Mouse (Mus musculus) midbrain, embryonic 11.5 days (tissue): ENCODE data around the gene Gtpbp1. TPM values are rescaled to one million over a fixed set of nuclear protein-coding genes. Genes with fewer than 3 reads are reported as not detected.

ENCODE experiments used
- ATAC-seq: fragments of 200-750 bp; cut with Nextera tagmentation; 2 replicates; pipeline ENCODE4 v1.8.0; 2017; ENCODE audit warnings: moderate TSS enrichment, moderate library complexity; ENCODE audit not compliant: low FRiP score
- DNase-seq: peaks from one replicate; pipeline ENCODE4 v3.0.0; 2015; ENCODE audit warnings: low spot score; ENCODE audit errors: missing footprints
- H3K27ac ChIP-seq: fragments of 300-500 bp; sonication (generic); 2 replicates; pipeline ENCODE4 v1.5.1; 2014; ENCODE audit warnings: low read depth, low read length
- H3K27me3 ChIP-seq: fragments of 300-500 bp; sonication (generic); 2 replicates; pipeline ENCODE4 v1.6.1; 2014; ENCODE audit warnings: mild to moderate bottlenecking, low read length, moderate library complexity, mixed read lengths; ENCODE audit not compliant: control insufficient read depth, insufficient read depth
- H3K36me3 ChIP-seq: fragments of 300-500 bp; sonication (generic); 2 replicates; pipeline ENCODE4 v1.6.1; 2014; ENCODE audit warnings: mild to moderate bottlenecking, low read length, moderate library complexity, mixed read lengths; ENCODE audit not compliant: control insufficient read depth, insufficient read depth
- H3K4me1 ChIP-seq: fragments of 300-500 bp; sonication (generic); 2 replicates; pipeline ENCODE4 v1.6.1; 2014; ENCODE audit warnings: low read length; ENCODE audit not compliant: control insufficient read depth, insufficient read depth
- H3K4me2 ChIP-seq: fragments of 300-500 bp; sonication (generic); 2 replicates; pipeline ENCODE4 v1.6.1; 2014; ENCODE audit warnings: mild to moderate bottlenecking, moderate library complexity
- H3K4me3 ChIP-seq: fragments of 300-500 bp; sonication (generic); 2 replicates; pipeline ENCODE4 v1.5.1; 2014; ENCODE audit warnings: low read depth, low read length
- H3K9ac ChIP-seq: fragments of 300-500 bp; sonication (generic); 2 replicates; pipeline ENCODE4 v1.6.1; 2014; ENCODE audit warnings: low read length
- H3K9me3 ChIP-seq: fragments of 300-500 bp; sonication (generic); 2 replicates; pipeline ENCODE4 v1.6.1; 2016; ENCODE audit warnings: low read length; ENCODE audit not compliant: control insufficient read depth
- WGBS: fragments of 180-500 bp; shearing (Covaris S2); extraction: QIAGEN DNeasy Blood & Tissue Kit; methylation state at CpG from one replicate; pipeline ENCODE4 v1.1.7; 2014; 5-methylcytosine and 5-hydroxymethylcytosine counted together
- polyA plus RNA-seq: library from polyadenylated mRNA; unstranded; fragments of >200 nt; fragmentation: Nextera tagmentation; extraction: Ambion mirVana; gene quantifications from 2 replicates; pipeline ENCODE4 v1.2.1, GENCODE M21; 2014

Gene Gtpbp1
- polyA plus RNA-seq, 1 experiment from 2014 or later: 37.5 TPM

GRCm38 (mm10) chr15:79741921-79742705 is 51.5 kb downstream of the Gtpbp1 start, which contains the start of gene Sun2:
TSS of gene Sun2 (minus strand) at chr15:79742536.
- Histone ChIP-seq H3K27ac (no peak within 1 kb of the TSS), H3K9ac (peak within 1 kb of the TSS; percentile 90), H3K27me3 (no peaks in the 10 kb centered on the region), H3K4me2 (peak within 1 kb of the TSS; percentile 93), H3K4me3 (peak within 1 kb of the TSS; percentile 98), H3K4me1 (peaks cover 11% of the 10 kb centered on the region), H3K36me3 (peaks cover 5% of the 10 kb centered on the region; the same call in 1 of the 2 replicates), H3K9me3 (no peaks in the 10 kb centered on the region)
- WGBS: 0% methylated on average over 73 of the region's 93 CpGs
- DNase-seq (peak; percentile 98), ATAC-seq (peak; percentile 91)

DNA sequence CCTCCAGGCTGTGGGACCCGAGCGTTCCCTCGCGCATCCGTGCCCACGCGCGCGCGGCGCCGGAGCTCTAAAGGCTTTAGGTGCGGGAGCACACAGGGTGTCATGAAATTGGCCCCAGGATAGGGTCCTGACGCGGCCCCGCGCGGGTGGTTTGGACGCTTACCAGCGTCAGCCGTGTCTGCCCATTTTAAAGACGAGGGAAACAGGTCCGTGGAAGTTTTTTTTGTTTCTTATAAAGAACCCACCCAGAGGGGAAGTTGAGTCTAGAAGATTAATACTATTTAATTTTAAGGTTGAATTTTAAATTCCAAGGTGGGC is 52.0 kb downstream of the Gtpbp1 start:
- no peak for ATAC-seq
- Histone ChIP-seq H3K4me3 (peak overlapping the region; percentile 98), H3K4me2 (peak overlapping the region; percentile 93), H3K27me3 (no peaks in the 10 kb centered on the region), H3K36me3 (peaks cover 5% of the 10 kb centered on the region; the same call in 1 of the 2 replicates), H3K9me3 (no peaks in the 10 kb centered on the region), H3K4me1 (peaks cover 11% of the 10 kb centered on the region), H3K27ac (no peak overlapping the region), H3K9ac (peak overlapping the region; percentile 90)
- DNase-seq: no peak
- under 1% methylated on average over 23 of the region's 23 CpGs for WGBS

DNA sequence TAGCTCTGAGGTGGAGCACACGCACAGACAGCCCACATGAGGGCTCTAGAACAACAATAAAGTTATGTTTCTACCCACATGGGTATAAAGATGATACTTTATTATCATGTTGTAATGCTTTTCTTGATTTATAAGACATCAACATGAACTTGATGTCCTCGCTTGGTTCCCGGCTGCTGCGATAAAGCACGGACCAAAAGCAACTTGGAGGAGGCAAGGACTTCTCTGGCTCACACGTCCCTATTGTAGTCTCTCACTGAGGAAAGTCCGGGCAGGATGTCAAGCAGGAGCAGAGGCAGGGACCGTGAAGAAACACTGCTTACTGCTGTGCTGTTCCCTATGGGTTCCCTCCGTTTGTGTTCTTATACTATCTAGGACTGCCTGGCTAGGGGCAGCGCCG is 53.4 kb downstream of the Gtpbp1 start:
- H3K9me3 ChIP-seq: no peaks in the 10 kb centered on the region
- H3K27ac ChIP-seq: no peak overlapping the region
- DNase-seq (peak; percentile 80), ATAC-seq (no peak)
- H3K4me3 ChIP-seq: no peak overlapping the region
- peaks cover under 1% of the 10 kb centered on the region; the same call in 1 of the 2 replicates for H3K36me3 ChIP-seq
- H3K4me2 ChIP-seq: no peak overlapping the region
- peaks cover 11% of the 10 kb centered on the region for H3K4me1 ChIP-seq
- H3K27me3 ChIP-seq: no peaks in the 10 kb centered on the region
- no peak overlapping the region for H3K9ac ChIP-seq
- 93% methylated on average over 11 of the region's 11 CpGs for WGBS

GRCm38 (mm10) chr15:79744742-79745141 is 54.1 kb downstream of the Gtpbp1 start:
- Histone ChIP-seq H3K9me3 (no peaks in the 10 kb centered on the region), H3K4me3 (no peak overlapping the region), H3K36me3 (no peaks in the 10 kb centered on the region), H3K9ac (no peak overlapping the region), H3K27me3 (no peaks in the 10 kb centered on the region), H3K27ac (no peak overlapping the region), H3K4me1 (peaks cover 11% of the 10 kb centered on the region), H3K4me2 (no peak overlapping the region)
- peak; percentile 69 for DNase-seq
- 82% methylated on average over 8 of the region's 8 CpGs for WGBS
- ATAC-seq: no peak

DNA sequence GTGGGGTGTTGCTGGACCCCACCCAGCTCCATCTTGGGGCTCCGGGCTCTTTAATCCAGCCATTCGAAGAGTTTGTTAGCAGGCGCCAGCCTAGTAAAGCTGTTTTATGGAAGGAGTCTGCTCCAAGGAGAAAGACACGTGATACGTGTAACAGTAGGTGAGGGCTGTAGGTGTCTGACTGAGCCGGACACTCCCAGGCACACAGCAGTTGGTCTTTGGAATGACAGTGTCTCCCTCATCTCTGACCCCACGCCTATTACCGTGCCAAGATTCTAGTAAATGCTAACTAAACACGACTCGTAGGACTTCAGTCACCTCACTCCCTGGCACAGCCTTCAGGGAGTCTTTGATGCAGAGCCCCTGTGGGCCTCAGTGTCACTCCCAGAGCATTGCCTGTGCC is 54.7 kb downstream of the Gtpbp1 start:
- no peak overlapping the region for H3K9ac ChIP-seq
- no peak overlapping the region for H3K4me3 ChIP-seq
- H3K27me3 ChIP-seq: no peaks in the 10 kb centered on the region
- H3K9me3 ChIP-seq: no peaks in the 10 kb centered on the region
- ATAC-seq (no peak), DNase-seq (peak; percentile 71)
- H3K27ac ChIP-seq: no peak overlapping the region
- H3K4me2 ChIP-seq: no peak overlapping the region
- no peaks in the 10 kb centered on the region for H3K36me3 ChIP-seq
- 88% methylated on average over 10 of the region's 10 CpGs for WGBS
- peaks cover 11% of the 10 kb centered on the region for H3K4me1 ChIP-seq

GRCm38 (mm10) chr15:79745883-79746282 is 55.2 kb downstream of the Gtpbp1 start:
- Histone ChIP-seq H3K36me3 (no peaks in the 10 kb centered on the region), H3K4me3 (no peak overlapping the region), H3K9me3 (no peaks in the 10 kb centered on the region), H3K27me3 (no peaks in the 10 kb centered on the region), H3K4me2 (no peak overlapping the region), H3K9ac (no peak overlapping the region), H3K4me1 (peaks cover 11% of the 10 kb centered on the region), H3K27ac (no peak overlapping the region)
- peak; percentile 6 for DNase-seq
- no peak for ATAC-seq
- 85% methylated on average over 5 of the region's 5 CpGs for WGBS

GRCm38 (mm10) chr15:79747998-79748397 is 57.4 kb downstream of the Gtpbp1 start:
- Histone ChIP-seq H3K4me2 (no peak overlapping the region), H3K27ac (no peak overlapping the region), H3K36me3 (no peaks in the 10 kb centered on the region), H3K4me3 (no peak overlapping the region), H3K9ac (no peak overlapping the region), H3K27me3 (no peaks in the 10 kb centered on the region), H3K4me1 (no peaks in the 10 kb centered on the region; the same call in 1 of the 2 replicates), H3K9me3 (no peaks in the 10 kb centered on the region)
- 59% methylated on average over 11 of the region's 11 CpGs for WGBS
- no peak for ATAC-seq
- peak; percentile 90 for DNase-seq

DNA sequence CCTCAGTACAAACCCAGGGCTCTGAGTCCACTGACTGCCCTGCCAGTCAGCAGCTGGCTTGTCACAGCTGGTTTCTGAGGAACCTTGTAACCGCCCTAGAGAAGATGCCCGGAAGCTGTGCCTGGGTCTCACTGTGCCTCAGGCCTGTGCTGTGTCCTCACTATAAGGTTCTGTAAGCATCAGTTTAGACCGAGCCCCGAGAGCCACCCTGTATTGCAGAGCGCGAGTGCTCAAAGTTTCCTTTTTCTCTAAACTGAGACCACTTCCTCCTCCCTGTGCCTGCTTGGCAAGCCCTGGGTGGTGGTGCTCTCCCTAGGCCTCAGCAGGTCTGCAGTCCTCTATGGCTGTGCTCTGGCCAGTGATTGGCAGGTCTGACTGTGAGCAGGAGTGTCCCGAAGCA is 58.5 kb downstream of the Gtpbp1 start:
- no peaks in the 10 kb centered on the region for H3K27me3 ChIP-seq
- H3K4me2 ChIP-seq: no peak overlapping the region
- no peak overlapping the region for H3K9ac ChIP-seq
- no peaks in the 10 kb centered on the region for H3K4me1 ChIP-seq
- no peak overlapping the region for H3K4me3 ChIP-seq
- peak; percentile 61 for DNase-seq
- ATAC-seq: no peak
- no peaks in the 10 kb centered on the region for H3K36me3 ChIP-seq
- H3K27ac ChIP-seq: no peak overlapping the region
- 96% methylated on average over 7 of the region's 7 CpGs for WGBS
- H3K9me3 ChIP-seq: no peaks in the 10 kb centered on the region

GRCm38 (mm10) chr15:79750266-79750665 is 59.6 kb downstream of the Gtpbp1 start:
- Histone ChIP-seq H3K36me3 (no peaks in the 10 kb centered on the region), H3K4me1 (no peaks in the 10 kb centered on the region), H3K4me3 (no peak overlapping the region), H3K4me2 (no peak overlapping the region), H3K9me3 (no peaks in the 10 kb centered on the region), H3K27ac (no peak overlapping the region), H3K27me3 (no peaks in the 10 kb centered on the region), H3K9ac (no peak overlapping the region)
- 90% methylated on average over 8 of the region's 8 CpGs for WGBS
- DNase-seq (peak; percentile 35), ATAC-seq (no peak)
